Mouse (Mus musculus): ENCODE measurements at regions not wholly inside any gene's neighbourhood (a gene's known extent, or its start where the extent isn't known, plus 50 kb on each side); places are given as distances from the start of the nearest gene placed in this dataset.

DNA sequence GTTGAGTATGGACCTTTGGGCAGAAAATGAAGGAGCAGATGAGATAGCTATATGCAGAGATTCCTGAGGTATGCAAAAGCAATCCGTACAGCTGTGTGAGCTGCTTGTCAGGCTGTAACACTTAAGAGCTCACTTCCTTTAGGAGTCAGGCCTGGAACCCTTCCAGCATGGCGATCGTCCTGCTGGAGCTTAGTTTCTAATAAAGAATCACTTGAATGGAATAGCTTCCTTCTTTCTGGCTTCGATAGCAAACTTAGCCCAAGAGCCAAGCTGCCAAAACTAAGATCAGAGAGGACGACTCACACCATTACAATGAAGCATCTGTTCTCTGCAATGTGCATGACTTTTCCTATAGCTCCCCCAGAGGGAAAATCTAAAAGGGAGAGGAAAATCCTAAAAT is 253.4 kb upstream of the Amot start:
- TF ChIP-seq EP300 (IDR thresholded peaks at IDR 0.05) = no peak
- no peak for TF ChIP-seq CTCF (IDR thresholded peaks at IDR 0.05)

All from lung, postnatal 0 days (tissue).